Mouse (Mus musculus) hindbrain, postnatal 0 days (tissue): ENCODE measurements at regions not wholly inside any gene's neighbourhood (a gene's known extent, or its start where the extent isn't known, plus 50 kb on each side); places are given as distances from the start of the nearest gene placed in this dataset.

Source experiments
- ATAC-seq: fragments of 200-750 bp; cut with Nextera tagmentation; 2 replicates; pipeline ENCODE4 v1.8.0; 2017; ENCODE audit warnings: mild to moderate bottlenecking, moderate TSS enrichment, moderate library complexity
- DNase-seq: peaks from one replicate; pipeline ENCODE4 v3.0.0-alpha.2; 2015; ENCODE audit warnings: low spot score
- H3K27ac ChIP-seq: fragments of 300-500 bp; sonication (generic); 2 replicates; pipeline ENCODE4 v1.5.1; 2014; ENCODE audit warnings: mild to moderate bottlenecking
- H3K27me3 ChIP-seq: fragments of 300-500 bp; sonication (generic); 2 replicates; pipeline ENCODE4 v1.6.1; 2014; ENCODE audit warnings: low read length, mixed read lengths; ENCODE audit not compliant: insufficient read depth
- H3K36me3 ChIP-seq: fragments of 300-500 bp; sonication (generic); 2 replicates; pipeline ENCODE4 v1.6.1; 2014; ENCODE audit warnings: low read length, mixed read lengths; ENCODE audit not compliant: insufficient read depth
- H3K4me1 ChIP-seq: fragments of 300-500 bp; sonication (generic); 2 replicates; pipeline ENCODE4 v1.6.1; 2014; ENCODE audit warnings: antibody characterized with exemption, low read length, mixed read lengths; ENCODE audit not compliant: insufficient read depth
- H3K4me2 ChIP-seq: fragments of 300-500 bp; sonication (generic); 2 replicates; pipeline ENCODE4 v1.6.1; 2014; ENCODE audit warnings: low read depth, mild to moderate bottlenecking, low read length, moderate library complexity, mixed read lengths
- H3K4me3 ChIP-seq: fragments of 300-500 bp; sonication (generic); 2 replicates; pipeline ENCODE4 v1.5.1; 2014; ENCODE audit warnings: low read length
- H3K9ac ChIP-seq: fragments of 300-500 bp; sonication (generic); replicated peaks from 2 replicates; pipeline ENCODE4 v1.6.1; 2014; ENCODE audit warnings: mild to moderate bottlenecking, low read length, moderate library complexity, mixed read lengths
- H3K9me3 ChIP-seq: fragments of 300-500 bp; sonication (generic); 2 replicates; pipeline ENCODE4 v1.6.1; 2016; ENCODE audit warnings: low read length, mixed read lengths
- CTCF ChIP-seq: IDR thresholded peaks from 2 replicates; pipeline ENCODE4 v1.5.1; 2016; ENCODE audit warnings: antibody characterized with exemption, control low read depth, low read depth
- WGBS: fragments of 180-500 bp; shearing (Covaris S2); extraction: QIAGEN DNeasy Blood & Tissue Kit; methylation state at CpG from one replicate; pipeline ENCODE4 v1.1.7; 2014; 5-methylcytosine and 5-hydroxymethylcytosine counted together

- ATAC-seq: no peak
- Histone ChIP-seq H3K27me3 (no peaks in the 10 kb centered on the region), H3K9ac (no peak overlapping the region), H3K9me3 (no peaks in the 10 kb centered on the region), H3K4me2 (no peak overlapping the region), H3K27ac (no peak overlapping the region), H3K4me3 (no peak overlapping the region), H3K36me3 (no peaks in the 10 kb centered on the region), H3K4me1 (no peaks in the 10 kb centered on the region)
- 83% methylated on average over 8 of the region's 8 CpGs for WGBS
- DNase-seq: no peak
- TF ChIP-seq CTCF: no peak
Observed at GRCm38 (mm10) chr6:147380519-147380918, 95.1 kb upstream of the Ccdc91 start.

GRCm38 (mm10) chr6:147377679-147378078 lies 97.9 kb upstream of the Ccdc91 start:
- no peaks in the 10 kb centered on the region for H3K36me3 ChIP-seq
- no peak overlapping the region for H3K9ac ChIP-seq
- no peak overlapping the region for H3K4me2 ChIP-seq
- ATAC-seq (no peak), DNase-seq (no peak)
- WGBS: 91% methylated on average over 3 of the region's 3 CpGs
- H3K4me3 ChIP-seq: no peak overlapping the region
- no peak for TF ChIP-seq CTCF
- H3K27ac ChIP-seq: no peak overlapping the region
- no peaks in the 10 kb centered on the region for H3K9me3 ChIP-seq
- H3K27me3 ChIP-seq: no peaks in the 10 kb centered on the region
- no peaks in the 10 kb centered on the region for H3K4me1 ChIP-seq

- WGBS: 54% methylated on average over 4 of the region's 4 CpGs
- Histone ChIP-seq H3K36me3 (no peaks in the 10 kb centered on the region), H3K4me3 (no peak overlapping the region), H3K9ac (no peak overlapping the region), H3K27ac (no peak overlapping the region), H3K9me3 (no peaks in the 10 kb centered on the region), H3K4me2 (no peak overlapping the region), H3K27me3 (no peaks in the 10 kb centered on the region), H3K4me1 (no peaks in the 10 kb centered on the region)
- TF ChIP-seq CTCF: no peak
- DNase-seq (no peak), ATAC-seq (no peak)
Observed at GRCm38 (mm10) chr6:147371737-147372136, 103.9 kb upstream of the Ccdc91 start.

- no peak for TF ChIP-seq CTCF
- no peak for ATAC-seq
- no peak overlapping the region for H3K27ac ChIP-seq
Observed at GRCm38 (mm10) chr6:147371336-147371735, 104.3 kb upstream of the Ccdc91 start.

GRCm38 (mm10) chr6:147362842-147363241 lies 98.9 kb upstream of the Pthlh start:
- ATAC-seq (no peak), DNase-seq (no peak)
- H3K9me3 ChIP-seq: no peaks in the 10 kb centered on the region
- no peaks in the 10 kb centered on the region for H3K4me1 ChIP-seq
- no peaks in the 10 kb centered on the region for H3K36me3 ChIP-seq
- no peak overlapping the region for H3K9ac ChIP-seq
- no peak overlapping the region for H3K4me3 ChIP-seq
- H3K4me2 ChIP-seq: no peak overlapping the region
- H3K27ac ChIP-seq: no peak overlapping the region
- no peaks in the 10 kb centered on the region for H3K27me3 ChIP-seq
- TF ChIP-seq CTCF: no peak
- 91% methylated on average over 6 of the region's 6 CpGs for WGBS

More at GRCm38 (mm10) chr6:147371336-147371735, 104.3 kb upstream of the Ccdc91 start:
- no peak overlapping the region for H3K4me2 ChIP-seq
- H3K4me1 ChIP-seq: no peaks in the 10 kb centered on the region
- no peaks in the 10 kb centered on the region for H3K9me3 ChIP-seq
- no peaks in the 10 kb centered on the region for H3K27me3 ChIP-seq
- H3K9ac ChIP-seq: no peak overlapping the region
- H3K4me3 ChIP-seq: no peak overlapping the region
- H3K36me3 ChIP-seq: no peaks in the 10 kb centered on the region
- no peak for DNase-seq
- 85% methylated on average over 3 of the region's 3 CpGs for WGBS

- H3K9me3 ChIP-seq: no peaks in the 10 kb centered on the region
- no peaks in the 10 kb centered on the region for H3K36me3 ChIP-seq
- DNase-seq (no peak), ATAC-seq (no peak)
- no peak for TF ChIP-seq CTCF
- H3K4me2 ChIP-seq: no peak overlapping the region
- H3K27ac ChIP-seq: no peak overlapping the region
- no peaks in the 10 kb centered on the region for H3K27me3 ChIP-seq
- 78% methylated on average over 2 of the region's 2 CpGs for WGBS
- no peak overlapping the region for H3K4me3 ChIP-seq
- no peak overlapping the region for H3K9ac ChIP-seq
- H3K4me1 ChIP-seq: no peaks in the 10 kb centered on the region
Observed at GRCm38 (mm10) chr6:147357031-147357430, 93.0 kb upstream of the Pthlh start.

GRCm38 (mm10) chr6:147356570-147356969 lies 92.6 kb upstream of the Pthlh start:
- Histone ChIP-seq H3K9ac (no peak overlapping the region), H3K4me1 (no peaks in the 10 kb centered on the region), H3K4me3 (no peak overlapping the region), H3K36me3 (no peaks in the 10 kb centered on the region), H3K9me3 (no peaks in the 10 kb centered on the region), H3K4me2 (no peak overlapping the region), H3K27me3 (no peaks in the 10 kb centered on the region), H3K27ac (no peak overlapping the region)
- WGBS: 88% methylated on average over 5 of the region's 5 CpGs
- TF ChIP-seq CTCF: no peak
- DNase-seq (no peak), ATAC-seq (no peak)
